Mouse (Mus musculus) stomach, embryonic 16.5 days (tissue): ENCODE data around the gene Dirc2. TPM values are rescaled to one million over a fixed set of nuclear protein-coding genes. Genes with fewer than 3 reads are reported as not detected.

Source experiments
- ATAC-seq: fragments of 200-750 bp; cut with Nextera tagmentation; 2 replicates; pipeline ENCODE4 v1.8.0; 2017; ENCODE audit warnings: moderate number of reproducible peaks, moderate TSS enrichment; ENCODE audit not compliant: insufficient read depth, low FRiP score
- H3K27ac ChIP-seq: fragments of 300-500 bp; sonication (generic); 2 replicates; pipeline ENCODE4 v1.5.1; 2014; ENCODE audit warnings: low read length
- H3K27me3 ChIP-seq: fragments of 300-500 bp; sonication (generic); 2 replicates; pipeline ENCODE4 v1.6.1; 2014; ENCODE audit warnings: low read length, control low read depth, mixed read lengths; ENCODE audit not compliant: control insufficient read depth, insufficient read depth
- H3K36me3 ChIP-seq: fragments of 300-500 bp; sonication (generic); 2 replicates; pipeline ENCODE4 v1.6.1; 2014; ENCODE audit warnings: low read length; ENCODE audit not compliant: control insufficient read depth, insufficient read depth
- H3K4me1 ChIP-seq: fragments of 300-500 bp; sonication (generic); 2 replicates; pipeline ENCODE4 v1.6.1; 2014; ENCODE audit warnings: low read length, control low read depth, mixed read lengths; ENCODE audit not compliant: control insufficient read depth, insufficient read depth
- H3K4me2 ChIP-seq: fragments of 300-500 bp; sonication (generic); 2 replicates; pipeline ENCODE4 v1.6.1; 2014; ENCODE audit warnings: low read depth, low read length, mixed read lengths
- H3K4me3 ChIP-seq: fragments of 300-500 bp; sonication (generic); replicated peaks from 2 replicates; pipeline ENCODE4 v1.5.1; 2014; ENCODE audit warnings: mild to moderate bottlenecking, low read length
- H3K9ac ChIP-seq: fragments of 300-500 bp; sonication (generic); 2 replicates; pipeline ENCODE4 v1.6.1; 2014; ENCODE audit warnings: low read length
- H3K9me3 ChIP-seq: fragments of 300-500 bp; sonication (generic); replicated peaks from 2 replicates; pipeline ENCODE4 v1.6.1; 2016; ENCODE audit warnings: low read length, control low read depth; ENCODE audit not compliant: control insufficient read depth
- WGBS: fragments of 180-500 bp; shearing (Covaris S2); extraction: QIAGEN DNeasy Blood & Tissue Kit; methylation state at CpG from one replicate; pipeline ENCODE4 v1.1.7; 2014; 5-methylcytosine and 5-hydroxymethylcytosine counted together
- polyA plus RNA-seq: library from polyadenylated mRNA; unstranded; fragments of >200 nt; fragmentation: Nextera tagmentation; extraction: Ambion mirVana; gene quantifications from 2 replicates; pipeline ENCODE4 v1.2.1, GENCODE M21; 2015

Gene Dirc2
- polyA plus RNA-seq, 1 experiment from 2014 or later, result 8.2 TPM

DNA sequence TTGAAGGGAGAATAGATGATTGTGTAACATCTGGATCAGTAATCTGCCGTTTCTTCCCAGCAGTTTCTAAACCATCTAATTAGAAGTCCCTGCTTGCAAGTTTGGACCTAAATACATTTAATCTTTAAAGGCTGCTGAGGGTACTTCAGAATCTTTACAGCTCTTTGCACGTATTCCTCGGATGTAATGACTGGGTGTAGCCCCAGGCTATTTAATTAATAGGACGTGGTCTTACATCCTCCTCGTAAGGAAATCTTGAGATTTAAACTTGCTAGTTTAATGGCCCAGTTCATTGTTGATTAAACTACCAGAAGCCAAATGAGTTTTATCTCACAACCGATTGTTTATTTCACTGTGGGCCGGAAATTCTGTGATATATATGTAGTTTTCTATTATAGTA lies 10.5 kb upstream of the Dirc2 start:
- ATAC-seq, result no peak
- no peaks in the 10 kb centered on the region for H3K9me3 ChIP-seq
- 80% methylated on average over 7 of the region's 7 CpGs for WGBS
- no peaks in the 10 kb centered on the region for H3K27me3 ChIP-seq
- no peaks in the 10 kb centered on the region for H3K4me1 ChIP-seq
- no peaks in the 10 kb centered on the region for H3K36me3 ChIP-seq
- no peak overlapping the region for H3K4me2 ChIP-seq
- no peak overlapping the region for H3K9ac ChIP-seq
- H3K27ac ChIP-seq, result no peak overlapping the region
- no peak overlapping the region for H3K4me3 ChIP-seq

DNA sequence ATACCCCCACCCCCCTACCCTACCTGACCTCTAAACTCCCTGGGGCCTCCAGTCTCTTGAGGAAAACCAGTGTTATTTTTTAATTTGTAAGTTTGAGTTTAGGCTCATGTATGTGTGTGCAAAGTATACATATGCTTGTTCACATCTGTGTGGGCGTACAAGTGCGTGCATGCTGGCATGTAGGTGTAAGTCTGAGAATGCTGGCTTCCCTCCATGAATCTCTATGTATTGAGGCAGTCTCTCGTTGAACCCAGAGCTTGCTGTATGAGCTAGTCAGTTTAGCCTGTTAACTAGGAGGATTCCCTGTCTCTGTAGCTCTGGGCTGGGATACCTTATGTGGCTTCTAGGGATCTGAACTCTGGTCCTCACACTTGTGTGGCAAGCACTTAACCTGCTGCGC lies 8.6 kb upstream of the Dirc2 start:
- Histone ChIP-seq H3K4me3 (no peak overlapping the region), H3K9me3 (no peaks in the 10 kb centered on the region), H3K27me3 (no peaks in the 10 kb centered on the region), H3K27ac (no peak overlapping the region), H3K9ac (no peak overlapping the region), H3K4me1 (no peaks in the 10 kb centered on the region), H3K4me2 (no peak overlapping the region), H3K36me3 (no peaks in the 10 kb centered on the region)
- WGBS, result 98% methylated on average over 4 of the region's 4 CpGs
- ATAC-seq, result no peak

DNA sequence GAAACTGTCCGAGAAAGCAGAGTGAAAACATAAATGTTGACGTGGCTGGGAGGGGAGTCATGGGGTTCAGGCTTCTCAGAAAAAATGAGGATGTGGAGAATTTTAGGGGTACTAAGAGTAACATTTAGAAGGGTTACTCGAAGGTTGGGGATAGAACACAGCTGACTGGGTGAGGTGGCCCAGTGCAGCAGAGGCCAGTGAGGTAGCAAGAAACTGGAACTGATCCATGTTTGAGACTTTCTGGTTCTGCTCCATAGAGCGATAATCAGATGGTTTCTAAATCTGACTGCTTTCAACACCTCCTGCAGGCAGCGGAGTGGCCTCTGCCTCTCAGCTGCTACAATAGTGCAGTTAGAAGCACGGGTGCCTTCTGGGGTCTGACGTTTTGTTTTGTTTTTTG lies 7.6 kb upstream of the Dirc2 start:
- H3K4me3 ChIP-seq, result no peak overlapping the region
- H3K9me3 ChIP-seq, result no peaks in the 10 kb centered on the region
- no peak overlapping the region for H3K4me2 ChIP-seq
- no peaks in the 10 kb centered on the region for H3K36me3 ChIP-seq
- 83% methylated on average over 7 of the region's 7 CpGs for WGBS
- no peaks in the 10 kb centered on the region for H3K4me1 ChIP-seq
- no peak overlapping the region for H3K9ac ChIP-seq
- H3K27ac ChIP-seq, result no peak overlapping the region
- ATAC-seq, result no peak
- no peaks in the 10 kb centered on the region for H3K27me3 ChIP-seq

DNA sequence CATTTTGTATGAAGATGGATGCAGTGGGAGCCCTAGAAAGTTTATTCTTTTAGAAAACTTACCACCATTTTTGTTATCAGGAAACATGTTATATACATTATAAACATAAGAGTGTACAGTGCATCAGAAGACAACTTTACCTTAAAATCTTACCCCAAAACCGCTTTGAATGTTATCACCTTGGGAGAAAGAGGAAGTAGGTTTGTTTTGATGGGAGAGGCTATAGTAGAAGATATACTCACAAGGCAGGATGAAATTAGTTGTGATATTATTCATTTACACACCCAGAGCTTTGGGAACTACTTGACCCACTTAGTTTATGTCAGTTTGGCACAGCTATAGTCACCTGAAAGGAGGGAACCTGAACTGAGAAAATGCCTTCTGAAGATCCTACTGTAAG lies 6.7 kb upstream of the Dirc2 start:
- no peak overlapping the region for H3K4me2 ChIP-seq
- ATAC-seq, result no peak
- 82% methylated on average over 1 of the region's 1 CpGs for WGBS
- no peaks in the 10 kb centered on the region for H3K27me3 ChIP-seq
- no peaks in the 10 kb centered on the region for H3K9me3 ChIP-seq
- H3K4me3 ChIP-seq, result no peak overlapping the region
- H3K36me3 ChIP-seq, result no peaks in the 10 kb centered on the region
- H3K9ac ChIP-seq, result no peak overlapping the region
- peaks cover 7% of the 10 kb centered on the region for H3K4me1 ChIP-seq
- H3K27ac ChIP-seq, result no peak overlapping the region

DNA sequence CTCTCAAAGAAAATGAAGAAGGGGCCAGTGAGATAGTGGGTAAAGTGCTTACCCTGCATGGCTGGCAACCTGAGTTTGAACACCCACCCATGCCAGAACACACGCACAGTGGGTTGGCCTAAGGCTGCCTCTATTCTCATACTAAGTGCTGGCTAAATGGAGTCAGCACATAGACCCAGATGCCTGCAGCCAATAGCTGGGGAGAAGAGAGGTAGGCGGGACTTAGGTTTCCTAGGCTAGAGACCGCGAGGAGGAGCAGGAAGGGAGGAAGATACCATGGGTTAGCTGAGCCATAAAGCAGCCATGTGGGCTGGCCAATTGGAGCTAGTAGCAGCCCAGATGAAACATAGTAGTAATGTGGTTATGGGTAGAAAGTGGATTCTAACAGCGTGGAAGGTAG lies 3.4 kb upstream of the Dirc2 start:
- 85% methylated on average over 5 of the region's 5 CpGs for WGBS

DNA sequence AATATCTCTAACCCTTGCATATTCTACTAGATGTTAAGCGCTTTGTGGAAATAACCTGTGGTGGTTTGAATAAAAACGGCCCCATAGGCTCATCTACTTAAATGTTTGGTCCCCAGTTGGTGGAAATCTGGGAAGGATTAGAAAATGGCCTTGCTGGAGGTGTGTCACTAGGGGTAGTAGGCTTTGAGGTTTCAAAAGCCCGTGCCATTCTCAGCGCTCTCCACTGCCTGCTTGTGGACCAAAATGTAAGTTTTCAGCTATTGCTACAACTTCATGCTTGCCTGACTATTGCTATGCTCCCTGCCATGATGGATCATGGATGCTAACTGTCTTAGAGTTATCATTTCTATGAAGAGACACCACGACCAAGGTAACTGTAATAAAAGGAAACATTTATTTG lies 2.5 kb upstream of the Dirc2 start:
- Histone ChIP-seq H3K4me2 (0 out of 2 replicates have a peak overlapping the region, but pooled peaks have one; percentile 92), H3K9ac (no peak overlapping the region), H3K4me3 (no peak overlapping the region), H3K27me3 (no peaks in the 10 kb centered on the region), H3K27ac (no peak overlapping the region), H3K4me1 (peaks cover 19% of the 10 kb centered on the region), H3K9me3 (no peaks in the 10 kb centered on the region), H3K36me3 (no peaks in the 10 kb centered on the region)
- WGBS, result 83% methylated on average over 5 of the region's 5 CpGs
- no peak for ATAC-seq

More for the DNA sequence above, 3.4 kb upstream of the Dirc2 start:
- no peaks in the 10 kb centered on the region for H3K36me3 ChIP-seq
- H3K27ac ChIP-seq, result no peak overlapping the region
- ATAC-seq, result no peak
- no peaks in the 10 kb centered on the region for H3K9me3 ChIP-seq
- H3K9ac ChIP-seq, result no peak overlapping the region
- no peak overlapping the region for H3K4me3 ChIP-seq
- H3K4me1 ChIP-seq, result peaks cover 16% of the 10 kb centered on the region
- H3K4me2 ChIP-seq, result no peak overlapping the region
- H3K27me3 ChIP-seq, result no peaks in the 10 kb centered on the region

DNA sequence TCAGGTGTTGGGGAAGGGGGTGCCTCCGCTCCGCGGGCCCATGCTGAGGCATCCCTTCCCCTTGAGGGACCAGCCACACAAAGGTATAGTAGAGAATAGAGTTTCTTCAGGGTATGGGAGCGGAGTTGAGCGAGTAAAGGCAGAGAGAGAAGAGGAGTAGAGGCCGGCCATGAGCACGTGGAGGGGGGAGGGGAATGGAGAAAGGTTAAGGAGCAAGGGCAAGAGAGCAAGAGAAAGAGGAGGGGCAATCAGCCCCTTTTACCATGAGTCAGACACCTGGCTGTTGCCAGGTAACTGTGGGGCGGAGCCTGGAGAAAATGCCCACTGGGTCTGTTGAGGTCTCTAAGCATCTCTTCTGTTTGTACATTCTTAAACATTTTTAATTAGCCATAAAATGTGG lies 2.0 kb upstream of the Dirc2 start:
- Histone ChIP-seq H3K27me3 (no peaks in the 10 kb centered on the region), H3K9ac (0 out of 2 replicates have a peak overlapping the region, but pooled peaks have one; percentile 39), H3K9me3 (no peaks in the 10 kb centered on the region), H3K27ac (no peak overlapping the region), H3K4me1 (peaks cover 19% of the 10 kb centered on the region), H3K4me3 (peak overlapping the region; percentile 92), H3K36me3 (no peaks in the 10 kb centered on the region), H3K4me2 (peak overlapping the region; percentile 92)
- ATAC-seq, result no peak
- 20% methylated on average over 8 of the region's 8 CpGs for WGBS

DNA sequence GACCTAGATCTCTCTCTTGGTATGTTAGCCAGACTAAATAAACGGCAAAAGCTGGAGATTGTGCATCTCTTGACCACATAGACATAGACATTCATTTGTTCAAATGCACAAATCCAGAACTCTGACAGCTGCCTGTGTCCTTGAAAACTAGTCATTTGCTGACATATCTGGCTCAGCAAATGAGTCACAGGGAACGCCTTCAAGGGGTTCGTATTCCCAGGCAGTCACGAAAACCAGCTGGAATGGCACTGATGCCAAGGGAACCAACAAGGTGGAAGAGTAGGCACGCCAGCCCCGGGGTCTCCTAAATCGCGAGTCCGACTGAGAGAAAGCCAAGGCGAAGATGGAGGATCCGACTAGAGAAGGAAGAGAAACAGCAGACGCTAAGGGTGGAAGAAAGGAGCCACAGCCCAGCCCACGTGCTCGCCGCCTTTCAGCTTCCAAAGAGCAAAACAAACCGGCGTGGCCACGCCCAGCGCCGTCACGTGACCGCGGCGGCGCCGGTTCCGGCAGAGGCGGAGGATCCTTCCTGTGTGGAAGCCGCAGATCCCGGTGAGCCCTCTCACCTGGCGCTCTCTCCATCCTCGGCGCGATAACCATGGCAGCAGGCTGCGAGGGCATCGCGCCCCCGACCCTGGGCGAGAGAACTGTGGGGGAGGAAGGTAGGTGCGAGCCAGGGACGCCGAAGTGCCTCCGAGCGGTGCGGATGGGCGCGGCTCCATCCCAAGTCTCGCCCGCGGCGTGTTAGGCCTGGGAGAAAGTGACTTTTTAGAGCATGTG lies 912 bp upstream of the Dirc2 start, which contains the start of gene Hspbap1:
Hspbap1 (plus strand) TSS at position 498 of the 780 bp plus-strand sequence.
- H3K27me3 ChIP-seq, result no peaks in the 10 kb centered on the region
- peak within 1 kb of the TSS; percentile 72 for H3K27ac ChIP-seq
- peak within 1 kb of the TSS; percentile 92 for H3K4me3 ChIP-seq
- peaks cover 19% of the 10 kb centered on the region for H3K4me1 ChIP-seq
- H3K9me3 ChIP-seq, result no peaks in the 10 kb centered on the region
- WGBS, result under 1% methylated on average over 51 of the region's 51 CpGs
- ATAC-seq, result peak; percentile 75
- H3K36me3 ChIP-seq, result no peaks in the 10 kb centered on the region
- H3K9ac ChIP-seq, result peak within 1 kb of the TSS; percentile 98
- peak within 1 kb of the TSS; percentile 92 for H3K4me2 ChIP-seq

DNA sequence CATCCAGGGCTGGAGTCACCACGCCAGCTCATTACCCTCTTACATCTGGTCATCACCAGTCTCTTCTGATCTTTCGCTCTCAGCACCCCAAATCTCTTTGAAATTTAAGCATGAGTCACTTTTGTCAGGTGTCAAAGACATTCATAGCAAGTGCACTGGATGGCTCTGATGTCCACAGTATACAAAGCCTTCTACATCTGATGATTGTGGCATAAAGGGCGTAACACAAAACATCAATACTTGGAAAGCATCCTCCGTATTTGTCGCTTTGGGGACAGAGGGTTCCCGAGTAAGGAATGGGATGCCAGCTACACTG lies 729 bp downstream of the Dirc2 start:
- no peak overlapping the region for H3K27ac ChIP-seq
- ATAC-seq, result no peak
- WGBS, result 25% methylated on average over 6 of the region's 6 CpGs
- H3K4me3 ChIP-seq, result peak overlapping the region; percentile 92
- no peaks in the 10 kb centered on the region for H3K9me3 ChIP-seq
- H3K27me3 ChIP-seq, result no peaks in the 10 kb centered on the region
- no peaks in the 10 kb centered on the region for H3K36me3 ChIP-seq
- peaks cover 24% of the 10 kb centered on the region for H3K4me1 ChIP-seq
- H3K4me2 ChIP-seq, result peak overlapping the region; percentile 92
- peak overlapping the region; percentile 98 for H3K9ac ChIP-seq
